Mouse (Mus musculus): ENCODE measurements at regions not wholly inside any gene's neighbourhood (a gene's known extent, or its start where the extent isn't known, plus 50 kb on each side); places are given as distances from the start of the nearest gene placed in this dataset.

DNA sequence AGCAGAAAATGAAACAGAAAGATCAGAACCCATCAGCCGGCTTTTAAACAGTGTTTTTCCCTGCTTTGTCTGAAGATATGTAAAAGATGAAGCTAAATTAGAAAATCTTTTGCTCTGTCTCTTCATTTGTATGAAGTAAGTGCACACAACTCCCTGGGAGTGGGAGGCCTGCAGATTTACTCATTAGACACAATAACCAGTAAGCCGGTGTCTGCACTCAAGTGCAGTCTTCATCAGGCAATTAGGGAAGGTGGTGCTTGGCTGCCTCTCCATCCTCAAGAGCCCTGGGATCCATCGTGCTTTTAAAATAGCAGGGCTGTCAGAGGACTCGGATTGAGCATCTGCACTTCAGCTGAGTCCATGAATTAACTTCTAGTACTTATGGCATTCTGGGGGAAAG lies 945.1 kb downstream of the Slc4a3 start:
- DNase-seq (ENCODE audit: low spot score), result no peak

DNA sequence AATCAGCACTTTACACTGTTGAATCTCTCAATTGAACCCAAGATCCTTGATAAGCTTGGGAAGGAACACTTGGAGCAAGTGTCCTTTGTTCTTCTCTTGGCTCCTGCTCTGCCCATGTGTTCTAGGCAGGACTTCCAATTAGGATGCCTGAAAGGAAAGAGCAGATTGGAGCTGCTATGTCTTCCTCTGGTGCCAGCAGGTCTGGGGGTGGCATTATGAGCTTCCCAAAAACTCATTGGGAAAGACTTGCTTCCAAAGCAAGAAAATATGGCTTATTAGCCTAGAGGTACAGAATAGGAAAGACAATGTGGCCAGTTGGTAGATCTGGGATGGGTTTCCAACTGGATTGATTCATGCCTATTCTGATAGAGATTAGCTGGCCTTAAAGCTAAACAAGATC lies 959.1 kb downstream of the Slc4a3 start:
- DNase-seq (ENCODE audit: low spot score), result no peak

DNA sequence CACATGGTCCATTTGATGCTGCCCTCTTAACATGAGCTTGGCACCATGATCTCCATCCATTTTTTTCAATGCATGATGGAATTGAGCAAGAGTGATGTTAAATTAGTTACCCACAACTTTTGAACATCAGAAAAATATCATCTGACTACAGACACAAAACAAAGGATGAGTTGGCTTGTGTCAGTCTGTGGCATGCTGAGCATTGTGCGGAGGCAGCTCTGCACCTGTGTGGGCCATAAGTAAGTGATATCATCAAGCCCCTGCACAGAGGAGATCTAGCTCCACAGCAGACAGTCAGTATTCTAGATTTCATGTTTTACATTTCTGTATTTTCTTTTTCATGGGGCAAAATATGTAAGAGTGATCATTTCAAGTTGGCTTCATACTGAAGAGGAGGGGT lies 962.8 kb downstream of the Slc4a3 start:
- DNase-seq (ENCODE audit: low spot score), result no peak

DNA sequence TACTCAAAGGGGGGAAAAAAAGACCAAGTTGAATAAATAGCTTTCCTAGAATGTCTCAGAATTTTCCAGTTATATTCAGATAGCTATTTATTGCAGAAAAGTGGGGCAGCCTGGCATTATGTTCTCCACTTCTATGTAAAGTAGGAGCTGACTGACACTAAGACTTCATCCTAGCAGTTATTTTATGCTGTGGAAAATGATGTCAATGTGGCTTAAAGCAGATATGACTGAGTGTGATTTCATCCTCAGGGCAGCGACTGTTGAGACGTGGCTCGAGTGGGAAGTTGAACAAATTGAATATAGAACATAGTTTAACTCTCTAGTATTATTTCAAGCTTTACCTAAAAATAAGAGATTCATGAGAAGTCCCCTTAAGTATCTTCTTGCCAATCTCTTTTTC lies 963.4 kb downstream of the Slc4a3 start:
- DNase-seq (ENCODE audit: low spot score), result no peak

DNA sequence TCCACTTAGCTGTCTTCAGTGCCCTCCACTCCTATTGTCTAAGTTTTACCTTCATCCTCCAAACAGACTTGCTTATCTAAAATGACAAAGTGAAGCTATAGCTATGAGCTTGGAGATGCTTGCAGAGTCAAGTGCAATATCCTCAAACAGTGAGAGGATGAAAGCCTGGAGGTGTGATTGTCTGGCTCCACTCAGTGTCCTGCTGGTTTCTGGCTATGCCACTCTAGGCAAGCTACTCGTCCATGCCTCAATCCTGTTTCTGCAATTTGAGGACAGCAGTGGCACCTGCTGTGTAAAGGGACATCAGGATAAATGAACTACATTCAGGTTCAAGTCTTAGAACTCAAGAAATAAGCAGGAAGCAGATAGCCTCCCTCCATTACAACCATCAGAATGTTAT lies 966.1 kb downstream of the Slc4a3 start:
- no peak for DNase-seq (ENCODE audit: low spot score)

DNA sequence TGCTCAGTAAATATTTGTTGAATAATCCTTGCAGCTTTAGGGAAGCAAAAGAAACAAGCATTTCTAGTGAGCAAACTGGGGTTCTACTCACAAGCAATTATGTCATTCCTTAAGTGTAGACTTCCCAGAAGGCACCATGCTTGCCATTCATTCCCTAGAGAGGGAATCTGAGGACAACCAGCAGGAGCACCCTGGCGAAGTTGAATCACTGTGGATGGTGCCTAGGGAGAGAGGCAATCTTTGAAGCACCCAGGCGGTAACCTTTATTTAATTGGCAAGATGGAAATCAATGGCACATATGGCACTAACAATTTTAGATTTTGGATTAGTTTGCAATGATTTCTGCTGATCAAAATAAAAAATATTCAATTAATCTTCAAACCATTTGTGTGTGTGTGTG lies 967.4 kb downstream of the Slc4a3 start:
- DNase-seq (ENCODE audit: low spot score), result no peak

DNA sequence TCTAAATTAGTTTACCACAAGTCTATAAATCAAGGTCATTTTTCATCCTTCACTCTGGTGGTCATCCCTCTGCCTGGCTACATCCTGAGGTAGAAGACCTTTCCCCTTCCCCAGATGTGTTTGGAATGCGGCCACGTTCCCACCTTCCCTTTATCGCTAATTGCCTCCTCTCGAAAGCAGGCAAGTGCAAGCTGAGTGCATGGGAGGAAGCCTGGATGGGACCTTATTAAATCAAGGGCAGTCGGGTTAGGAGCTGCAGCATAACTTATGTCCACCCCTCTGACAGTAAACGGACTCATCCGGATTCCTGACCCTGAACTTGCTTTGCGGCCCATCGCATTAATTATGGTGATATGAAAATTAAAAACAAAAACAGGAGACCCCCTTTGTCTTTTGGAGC lies 983.5 kb downstream of the Slc4a3 start:
- DNase-seq (ENCODE audit: low spot score), result no peak

DNA sequence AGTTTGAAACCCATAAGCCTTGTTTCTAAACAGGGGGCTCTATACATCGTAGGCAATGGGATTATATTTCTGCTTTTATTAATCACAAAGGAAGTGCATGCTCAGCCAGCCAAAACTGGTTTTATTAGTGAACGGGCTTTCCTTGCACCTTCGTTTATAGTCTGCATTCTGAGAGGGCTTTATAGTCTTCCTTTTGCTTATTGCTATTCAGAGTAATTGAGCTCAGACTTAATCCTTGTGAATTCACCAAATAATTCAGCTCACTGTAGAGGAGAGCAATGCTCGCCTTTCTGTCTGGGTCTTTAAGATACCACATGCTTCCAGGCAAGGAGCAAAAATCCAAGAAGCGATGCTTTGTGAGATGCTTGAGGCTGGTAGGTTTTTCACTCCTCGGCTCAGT lies 984.3 kb downstream of the Slc4a3 start:
- DNase-seq (ENCODE audit: low spot score), result no peak

DNA sequence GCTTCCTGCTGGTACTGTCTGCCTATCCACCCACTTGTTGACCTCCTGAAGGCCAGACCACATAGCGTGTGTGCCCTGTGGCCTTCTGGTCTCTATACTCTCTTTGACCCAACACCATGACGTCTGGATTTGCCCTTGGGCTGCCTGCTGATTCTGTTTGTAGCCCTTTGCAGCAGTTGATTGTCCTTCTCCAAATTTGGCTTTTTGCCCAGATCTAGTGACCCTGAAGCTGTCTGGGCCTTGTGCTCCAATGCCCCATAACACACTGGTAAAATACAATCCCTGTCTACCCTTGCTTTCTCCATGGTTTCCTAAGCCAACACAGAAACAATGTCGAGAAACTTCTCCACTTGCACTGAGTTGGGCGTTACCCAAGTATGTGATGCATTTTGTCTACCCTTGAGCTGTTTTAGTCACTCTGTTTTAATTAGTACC lies 979.3 kb downstream of the Epha4 start:
- DNase-seq (ENCODE audit: low spot score), result no peak

DNA sequence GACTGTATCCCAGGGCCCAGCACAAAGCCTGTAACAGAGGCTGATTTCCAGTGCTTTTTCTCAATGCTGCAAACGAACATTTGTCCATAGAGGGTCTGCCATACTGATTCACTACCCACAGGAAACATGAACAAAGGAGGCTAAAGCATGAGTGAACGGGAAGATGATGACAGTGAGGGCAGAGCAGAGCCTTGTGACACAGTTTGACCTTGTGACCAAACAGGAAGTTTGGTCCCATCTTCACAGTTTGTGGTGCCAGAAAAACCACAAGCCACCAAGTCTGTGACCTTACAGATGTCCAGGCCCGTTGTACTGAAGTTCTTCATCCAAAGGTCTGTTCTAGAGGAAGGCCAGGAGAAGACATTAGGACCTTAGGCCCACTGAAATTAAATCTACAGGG lies 974.4 kb downstream of the Epha4 start:
- DNase-seq (ENCODE audit: low spot score), result no peak

DNA sequence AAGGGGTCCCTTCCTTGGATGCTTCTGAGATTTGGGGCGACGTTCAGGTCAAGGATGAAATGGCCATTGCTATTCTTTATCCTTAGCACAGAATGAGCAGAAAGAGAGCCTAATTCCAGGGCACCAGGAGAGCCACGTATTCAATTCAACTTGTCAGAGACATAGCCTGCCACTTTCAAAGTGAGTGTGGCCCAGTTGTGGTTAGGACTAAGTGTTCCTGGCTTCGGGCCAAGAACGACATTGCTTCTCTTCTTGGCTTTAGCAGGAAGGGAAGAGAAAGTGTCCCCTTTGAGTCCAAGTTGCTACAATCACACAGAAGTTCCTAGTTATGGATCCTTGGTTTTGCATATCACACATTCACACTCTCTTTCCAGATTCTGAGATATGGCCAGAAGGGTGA lies 964.0 kb downstream of the Epha4 start:
- DNase-seq (ENCODE audit: low spot score), result peak; percentile 31

DNA sequence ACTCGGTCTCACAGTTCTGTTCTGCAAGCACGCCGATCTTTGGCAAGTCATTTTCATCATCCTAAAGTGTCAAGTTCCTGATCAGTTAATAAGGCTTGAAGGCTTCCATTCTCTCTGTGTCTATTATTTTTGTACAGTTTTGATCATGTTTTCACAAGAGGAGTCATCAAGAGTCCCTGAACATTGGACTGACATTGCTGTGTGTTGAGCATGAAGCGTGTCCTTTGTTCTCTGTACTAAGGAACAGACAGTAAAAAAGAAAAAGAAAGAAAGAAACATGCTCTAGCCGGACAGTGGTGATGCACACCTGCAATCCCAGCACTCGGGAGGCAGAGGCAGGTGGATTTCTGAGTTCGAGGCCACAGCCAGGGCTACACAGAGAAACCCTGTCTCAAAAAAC lies 955.4 kb downstream of the Epha4 start:
- no peak for DNase-seq (ENCODE audit: low spot score)

DNA sequence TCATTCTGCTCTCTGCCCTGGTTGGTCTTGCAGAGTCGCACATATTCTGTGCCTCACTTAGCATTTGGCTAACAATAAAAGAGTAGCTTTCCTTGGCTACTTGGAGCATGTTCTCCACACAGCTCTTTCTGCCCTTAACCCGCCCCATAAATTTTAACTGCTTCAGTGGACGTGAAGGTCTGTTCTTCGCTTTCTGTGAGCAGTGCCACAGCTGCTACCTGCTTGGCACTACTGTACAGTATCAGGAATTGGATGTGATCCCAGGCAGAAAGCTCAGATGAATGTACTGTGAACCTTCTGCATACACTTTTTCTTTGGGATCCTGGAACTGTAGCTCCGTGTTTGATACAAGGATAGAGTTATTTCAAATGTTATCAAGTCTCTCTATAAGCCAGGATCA lies 939.4 kb downstream of the Epha4 start:
- DNase-seq (ENCODE audit: low spot score), result no peak

DNA sequence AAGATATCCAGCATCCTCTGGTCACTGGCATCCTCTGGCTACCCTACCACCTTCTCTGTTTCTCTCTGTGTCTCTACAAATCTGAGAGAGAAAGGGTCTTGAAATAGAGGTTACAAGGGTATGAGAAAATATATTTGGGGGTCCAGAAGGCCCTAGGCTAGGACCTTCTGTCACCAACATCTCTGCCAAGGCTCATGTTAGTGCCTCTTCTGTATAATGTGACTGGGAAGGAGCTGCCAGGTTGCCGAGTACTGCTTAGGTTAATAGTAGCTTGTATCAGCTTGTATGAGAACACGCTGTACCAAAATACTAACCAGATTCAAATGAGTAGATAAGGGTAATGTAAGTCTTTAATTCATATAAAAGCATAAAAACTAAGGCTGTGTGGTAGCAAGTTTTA lies 929.0 kb downstream of the Epha4 start:
- no peak for DNase-seq (ENCODE audit: low spot score)

DNA sequence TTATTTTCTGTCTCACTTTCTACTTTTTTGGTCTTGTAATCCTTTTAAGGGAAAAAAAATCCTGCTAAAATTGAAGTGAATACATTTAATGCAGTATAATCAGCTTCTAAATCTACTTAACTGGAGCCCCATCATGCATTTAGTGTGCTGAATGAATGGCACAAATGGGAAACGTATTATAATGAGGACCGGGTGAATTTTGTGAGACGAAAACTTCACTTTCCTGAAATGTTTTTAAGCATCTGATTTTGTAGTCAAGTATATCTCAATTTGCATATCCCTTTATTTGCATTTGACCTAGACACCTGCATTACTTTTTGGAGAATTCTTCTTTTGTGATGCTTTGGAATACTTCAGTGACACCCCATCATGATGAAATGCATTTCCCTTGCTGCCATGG lies 889.1 kb downstream of the Epha4 start:
- DNase-seq (ENCODE audit: low spot score), result no peak

DNA sequence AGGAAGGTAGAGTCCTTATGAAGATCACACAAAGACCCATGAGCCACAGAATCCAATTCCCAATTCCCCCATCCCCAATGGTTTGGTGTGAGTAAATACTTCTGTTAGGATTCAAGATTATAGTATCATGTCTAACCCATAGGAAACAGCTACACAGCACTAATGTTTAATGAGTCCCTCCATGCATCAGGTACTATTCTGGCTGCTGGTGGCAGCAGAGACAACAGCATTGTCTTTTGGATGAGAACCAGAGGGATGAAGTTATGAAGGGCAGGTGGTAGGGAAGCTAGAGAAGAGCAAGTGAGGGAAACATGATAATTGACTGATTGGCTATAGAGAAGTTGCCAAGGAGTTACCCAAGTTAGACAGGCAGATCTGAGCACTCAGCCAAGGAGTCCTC lies 885.0 kb downstream of the Epha4 start:
- DNase-seq (ENCODE audit: low spot score), result no peak

DNA sequence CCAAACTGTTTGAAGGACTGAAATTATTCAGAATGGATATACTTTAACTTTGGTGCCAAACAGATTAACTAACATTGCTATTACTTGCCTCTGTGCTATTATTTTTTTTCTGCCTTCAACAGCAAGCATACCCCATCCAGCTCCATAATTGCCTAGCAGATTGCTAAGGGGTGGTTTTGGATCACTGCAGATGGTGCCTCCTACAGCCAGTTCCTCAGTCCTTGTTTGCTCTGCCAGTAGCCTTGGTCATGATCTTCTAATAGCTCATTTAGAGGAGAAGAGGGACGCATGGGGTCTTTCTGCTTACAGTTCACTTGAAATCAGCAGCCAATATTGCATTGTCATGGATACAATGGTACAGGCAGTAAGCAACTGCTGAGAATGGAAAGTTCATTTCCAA lies 880.8 kb downstream of the Epha4 start:
- no peak for DNase-seq (ENCODE audit: low spot score)

DNA sequence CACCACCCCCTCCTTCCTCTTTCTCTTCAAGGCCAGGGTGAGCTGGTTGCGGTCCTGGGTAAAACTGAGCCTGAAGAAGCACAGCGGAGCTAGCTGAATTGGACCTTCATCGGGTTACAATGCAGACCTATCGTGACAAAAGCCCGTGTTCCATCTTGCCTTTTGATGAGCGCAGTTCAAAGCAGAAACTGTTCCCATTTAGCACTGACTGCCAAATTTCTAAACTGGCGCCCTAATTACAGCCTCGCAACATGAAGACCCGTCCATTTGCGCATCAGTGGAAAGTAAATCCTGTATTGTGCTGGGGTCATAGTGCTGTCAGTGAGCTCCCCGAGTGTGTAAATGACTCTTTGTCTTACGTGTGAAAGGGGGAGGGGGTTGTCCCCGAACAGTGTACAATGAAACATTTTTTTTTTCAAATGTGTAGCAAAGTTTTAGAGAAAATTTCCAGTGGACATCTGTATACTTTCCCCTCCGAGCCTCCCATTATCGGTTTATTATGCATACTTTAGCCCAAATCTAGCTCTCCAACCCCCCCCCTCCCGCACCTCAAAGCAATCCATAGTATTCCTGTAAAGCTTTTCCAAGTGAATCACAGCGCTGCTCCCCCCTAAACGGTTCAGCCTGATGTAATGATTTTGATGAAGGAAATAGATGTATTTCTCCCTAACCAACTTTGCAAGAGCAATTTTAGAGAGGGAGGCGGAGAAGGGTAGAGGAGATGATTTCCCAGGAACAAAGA lies 877.4 kb downstream of the Epha4 start:
- DNase-seq (ENCODE audit: low spot score), result no peak

DNA sequence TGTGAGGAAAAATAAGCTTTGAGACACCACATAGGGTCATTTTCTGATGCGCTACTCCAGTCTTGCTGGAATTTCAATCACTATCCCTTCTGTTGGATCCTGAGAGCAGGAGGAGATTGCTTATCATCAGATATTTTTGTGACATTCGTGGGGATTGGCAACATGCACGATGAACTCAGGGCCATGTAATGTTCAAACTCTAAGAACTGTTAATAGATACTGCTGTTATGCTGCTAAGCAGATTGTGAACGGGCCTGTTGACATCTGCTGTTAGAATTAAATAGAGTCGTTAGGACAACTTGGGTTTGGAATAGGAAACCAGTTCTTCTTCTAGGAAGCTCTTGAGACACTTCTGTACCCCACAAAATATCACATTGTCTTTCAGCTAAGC lies 876.9 kb downstream of the Epha4 start:
- DNase-seq (ENCODE audit: low spot score), result no peak

DNA sequence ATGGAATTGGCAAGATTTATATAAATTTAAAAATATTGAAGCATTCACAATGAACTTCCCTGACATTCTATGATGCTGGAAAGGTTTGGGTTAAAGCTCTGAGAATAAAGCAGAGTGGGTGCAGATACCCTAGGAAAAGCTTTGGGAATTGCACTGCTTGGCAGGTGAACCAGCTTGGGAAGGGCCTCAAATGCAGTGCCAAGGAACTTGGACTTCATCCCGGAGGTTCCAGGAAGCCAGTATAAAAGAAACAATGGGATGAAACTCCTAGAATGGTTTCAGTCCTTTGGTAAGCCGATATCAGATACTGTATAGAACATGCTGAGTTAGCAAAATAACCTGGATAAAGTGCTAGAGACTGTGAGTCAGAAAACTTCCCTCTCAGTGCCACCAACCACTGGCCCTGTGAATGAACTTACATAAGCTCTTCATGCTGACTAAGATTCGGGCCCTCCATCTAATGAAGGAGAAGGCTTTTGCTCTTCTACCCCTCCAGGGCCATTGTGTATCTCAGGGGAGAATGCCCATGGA lies 873.6 kb downstream of the Epha4 start:
- DNase-seq (ENCODE audit: low spot score), result no peak

DNA sequence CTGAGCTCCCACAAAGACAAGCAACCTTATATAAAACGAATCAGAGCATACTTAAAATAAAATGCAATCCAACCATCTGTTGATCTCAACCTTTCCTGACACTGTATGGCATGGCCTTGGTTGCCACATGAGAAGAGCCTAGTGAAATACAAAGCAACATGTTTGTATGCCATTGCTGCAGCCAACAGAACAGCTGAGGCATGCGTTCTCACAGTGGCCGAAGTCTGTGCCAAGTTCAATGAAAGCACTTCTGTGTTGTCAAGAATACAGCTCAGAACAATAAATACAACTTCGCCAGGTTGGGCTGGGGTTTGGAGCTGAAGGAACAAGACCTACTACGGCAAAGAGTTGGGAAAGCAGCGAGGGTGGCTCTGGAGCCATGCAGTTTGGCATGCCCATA lies 872.2 kb downstream of the Epha4 start:
- DNase-seq (ENCODE audit: low spot score), result no peak

DNA sequence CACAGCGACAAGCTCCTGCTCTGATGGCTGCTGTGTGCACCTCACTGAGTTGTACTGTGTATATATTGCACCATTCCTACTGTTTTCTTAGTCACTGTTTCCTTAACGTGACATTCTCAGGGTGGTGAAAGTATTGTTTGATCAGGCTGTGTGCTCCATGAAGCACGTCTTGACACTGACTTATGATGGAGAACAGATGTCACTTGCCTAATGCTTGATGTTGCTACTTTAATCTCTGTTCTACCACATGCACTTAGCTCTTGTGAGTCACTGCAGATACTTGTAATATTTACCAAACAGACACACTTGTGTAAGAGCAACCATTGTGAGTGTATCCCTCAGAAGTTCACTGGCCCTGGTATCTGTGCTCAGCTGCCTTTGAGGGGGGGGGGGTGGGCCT lies 870.0 kb downstream of the Epha4 start:
- no peak for DNase-seq (ENCODE audit: low spot score)

DNA sequence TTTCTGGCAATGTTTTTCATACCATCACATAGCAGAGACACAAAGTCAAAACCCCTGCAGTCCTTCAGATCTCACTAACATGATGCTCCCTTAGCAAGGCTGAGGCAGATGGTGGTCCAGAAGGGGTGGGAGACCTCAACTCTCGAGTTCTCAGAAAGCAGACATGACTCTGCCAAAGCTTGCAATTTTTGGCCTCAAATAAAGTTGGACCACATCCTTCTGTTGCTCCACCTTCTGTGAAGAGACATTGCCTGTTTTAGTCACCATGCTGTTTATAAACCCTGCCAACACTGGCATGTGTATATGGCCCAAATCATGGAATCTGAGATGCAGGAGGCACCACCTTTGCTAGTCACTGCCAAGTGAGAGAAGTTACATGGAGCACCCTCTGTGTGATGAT lies 860.1 kb downstream of the Epha4 start:
- DNase-seq (ENCODE audit: low spot score), result no peak

DNA sequence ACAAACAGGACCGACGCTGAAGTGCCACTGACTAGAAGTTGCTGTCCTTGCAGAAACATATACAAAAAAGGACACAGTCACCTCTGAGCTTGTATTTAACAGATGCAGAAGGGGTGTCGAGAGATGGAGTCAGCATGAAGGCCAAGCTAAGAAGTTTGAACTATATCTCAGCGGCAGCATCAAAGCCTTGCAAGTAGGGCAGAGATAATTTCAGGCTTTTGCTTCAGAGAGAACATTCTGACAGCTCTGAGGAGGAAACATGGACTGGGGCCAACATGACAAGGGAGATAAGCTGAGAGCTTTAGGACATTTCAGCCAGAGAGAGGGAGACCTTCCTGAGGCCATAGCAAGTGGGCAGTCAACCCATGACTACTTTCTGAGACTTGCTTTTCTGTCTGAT lies 856.7 kb downstream of the Epha4 start:
- DNase-seq (ENCODE audit: low spot score), result peak; percentile 1
